Mouse (Mus musculus): ENCODE measurements around the gene Fig4.

The Fig4 gene

GRCm38 (mm10) chr10:41260243-41261006 is 42.6 kb downstream of the Fig4 start:
- DNase-seq: no peak

- no peak for DNase-seq
Measured at GRCm38 (mm10) chr10:41250749-41251065, 52.4 kb downstream of the Fig4 start.

GRCm38 (mm10) chr10:41250045-41250748 is 52.9 kb downstream of the Fig4 start:
- no peak for DNase-seq

GRCm38 (mm10) chr10:41249006-41249659 is 53.9 kb downstream of the Fig4 start:
- no peak for DNase-seq

- DNase-seq: no peak
Measured at GRCm38 (mm10) chr10:41247800-41248473, 55.1 kb downstream of the Fig4 start.

- DNase-seq: no peak
Measured at GRCm38 (mm10) chr10:41246111-41246510, 56.9 kb downstream of the Fig4 start.

- DNase-seq: no peak
Measured at GRCm38 (mm10) chr10:41245477-41245876, 57.6 kb downstream of the Fig4 start.

- DNase-seq: no peak
Measured at GRCm38 (mm10) chr10:41245028-41245427, 58.0 kb downstream of the Fig4 start.

- DNase-seq: no peak
Measured at GRCm38 (mm10) chr10:41243930-41244329, 59.1 kb downstream of the Fig4 start.

- no peak for DNase-seq
Measured at GRCm38 (mm10) chr10:41241558-41242242, 61.4 kb downstream of the Fig4 start.

GRCm38 (mm10) chr10:41241080-41241479 is 62.0 kb downstream of the Fig4 start:
- DNase-seq: no peak

- no peak for DNase-seq
Measured at GRCm38 (mm10) chr10:41236020-41236419, 67.0 kb downstream of the Fig4 start.

GRCm38 (mm10) chr10:41235584-41235983 is 67.5 kb downstream of the Fig4 start:
- DNase-seq: no peak

GRCm38 (mm10) chr10:41235159-41235558 is 67.9 kb downstream of the Fig4 start:
- no peak for DNase-seq

- no peak for DNase-seq
Measured at GRCm38 (mm10) chr10:41234552-41234951, 68.5 kb downstream of the Fig4 start.

GRCm38 (mm10) chr10:41233140-41233539 is 69.9 kb downstream of the Fig4 start:
- no peak for DNase-seq

GRCm38 (mm10) chr10:41231163-41231835 is 71.8 kb downstream of the Fig4 start:
- DNase-seq: no peak

GRCm38 (mm10) chr10:41227626-41228025 is 75.4 kb downstream of the Fig4 start:
- DNase-seq: no peak

GRCm38 (mm10) chr10:41223499-41223898 is 79.6 kb downstream of the Fig4 start:
- no peak for DNase-seq

- DNase-seq: no peak
Measured at GRCm38 (mm10) chr10:41221204-41221603, 81.9 kb downstream of the Fig4 start.

- no peak for DNase-seq
Measured at GRCm38 (mm10) chr10:41218897-41219296, 84.2 kb downstream of the Fig4 start.

- no peak for DNase-seq
Measured at GRCm38 (mm10) chr10:41214083-41214482, 89.0 kb downstream of the Fig4 start.

Data from thymus, postnatal 4 days (tissue).